Mouse (Mus musculus): Measurements from ENCODE around the gene Cxcl17. TPM values are rescaled to one million over a fixed set of nuclear protein-coding genes. Genes with fewer than 3 reads are reported as not detected.

Gene Cxcl17
- polyA plus RNA-seq, 1 experiment from 2014 or later, result 0.73 TPM

DNA sequence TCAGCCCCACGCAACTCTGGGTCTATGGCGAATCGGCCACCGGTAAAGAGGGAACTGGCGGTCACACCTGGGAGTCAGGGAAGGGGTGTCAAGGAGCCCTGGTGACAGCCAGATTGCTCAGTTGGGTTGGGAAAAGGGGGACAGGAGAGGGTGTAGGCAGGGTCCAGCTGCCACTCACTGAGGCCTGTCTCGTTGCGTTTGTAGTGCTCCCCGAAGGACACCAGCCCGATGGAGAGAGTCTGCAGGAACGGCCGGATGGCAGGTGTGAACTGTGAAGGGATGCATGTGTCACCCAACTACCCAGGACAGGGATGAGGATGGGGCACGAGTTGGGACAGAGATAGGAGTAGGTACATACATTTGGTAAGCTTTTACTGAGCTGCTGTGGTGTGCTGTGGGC lies 27.4 kb downstream of the Cxcl17 start:
- ATAC-seq (ENCODE audit: low FRiP score, low read depth), result no peak
- no peak overlapping the region for H3K4me2 ChIP-seq (replicated peaks)
- no peak overlapping the region for H3K4me3 ChIP-seq
- no peaks in the 10 kb centered on the region for H3K9me3 ChIP-seq
- peaks cover 20% of the 10 kb centered on the region for H3K4me1 ChIP-seq
- H3K36me3 ChIP-seq, result peaks cover 65% of the 10 kb centered on the region
- no peaks in the 10 kb centered on the region for H3K27me3 ChIP-seq
- H3K27ac ChIP-seq, result no peak overlapping the region
- H3K9ac ChIP-seq, result no peak overlapping the region
- WGBS, result 90% methylated on average over 12 of the region's 12 CpGs

DNA sequence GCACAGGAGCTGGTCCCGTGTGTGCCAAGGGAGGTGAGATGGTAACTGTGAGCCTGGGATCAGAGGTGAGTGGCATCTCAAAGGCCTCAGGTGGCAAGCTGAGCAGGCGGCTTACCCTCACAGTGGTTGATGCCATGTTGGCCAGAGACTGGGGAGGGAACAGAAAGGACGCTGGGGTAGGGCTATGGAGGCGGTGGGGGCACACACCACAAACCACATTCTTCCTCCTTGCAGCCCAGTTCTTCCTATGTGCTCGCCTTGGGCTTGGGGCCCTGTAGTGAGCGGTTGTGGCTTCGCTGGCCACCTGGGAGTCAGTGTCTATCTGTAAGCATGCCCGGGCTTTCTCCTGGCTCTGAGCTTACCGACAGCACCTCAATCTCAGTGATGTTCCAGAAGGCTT lies 27.9 kb downstream of the Cxcl17 start:
- H3K9ac ChIP-seq, result no peak overlapping the region
- no peaks in the 10 kb centered on the region for H3K9me3 ChIP-seq
- WGBS, result 82% methylated on average over 9 of the region's 9 CpGs
- H3K36me3 ChIP-seq, result peaks cover 65% of the 10 kb centered on the region
- H3K27ac ChIP-seq, result no peak overlapping the region
- no peak overlapping the region for H3K4me3 ChIP-seq
- H3K4me1 ChIP-seq, result peaks cover 20% of the 10 kb centered on the region
- ATAC-seq (ENCODE audit: low FRiP score, low read depth), result no peak
- no peak overlapping the region for H3K4me2 ChIP-seq (replicated peaks)
- no peaks in the 10 kb centered on the region for H3K27me3 ChIP-seq

DNA sequence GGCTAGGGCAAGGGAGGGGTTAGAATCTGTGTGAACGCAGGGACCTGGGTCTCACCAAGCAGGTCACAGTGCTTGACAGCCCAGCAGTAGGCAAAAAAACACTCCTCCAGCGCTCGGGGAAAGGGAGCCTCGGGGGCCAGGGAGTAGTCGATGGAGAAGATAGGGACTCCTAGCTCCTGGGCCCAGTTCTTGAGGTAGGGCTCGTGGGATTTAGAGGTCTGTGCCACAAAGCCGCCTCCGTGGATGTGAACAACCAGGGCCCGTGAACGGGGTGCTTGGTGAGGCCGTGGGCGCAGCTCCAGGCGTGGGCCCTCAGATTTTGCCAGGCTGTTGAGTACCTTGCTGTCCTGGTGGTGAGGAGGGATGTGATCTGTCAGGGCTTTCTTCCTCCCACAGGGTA lies 28.4 kb downstream of the Cxcl17 start:
- Histone ChIP-seq H3K4me2 (replicated peaks) (no peak overlapping the region), H3K27me3 (no peaks in the 10 kb centered on the region), H3K9me3 (no peaks in the 10 kb centered on the region), H3K4me1 (peaks cover 24% of the 10 kb centered on the region), H3K9ac (no peak overlapping the region), H3K36me3 (peaks cover 65% of the 10 kb centered on the region), H3K27ac (no peak overlapping the region), H3K4me3 (no peak overlapping the region)
- no peak for ATAC-seq (ENCODE audit: low FRiP score, low read depth)
- WGBS, result 89% methylated on average over 13 of the region's 13 CpGs

DNA sequence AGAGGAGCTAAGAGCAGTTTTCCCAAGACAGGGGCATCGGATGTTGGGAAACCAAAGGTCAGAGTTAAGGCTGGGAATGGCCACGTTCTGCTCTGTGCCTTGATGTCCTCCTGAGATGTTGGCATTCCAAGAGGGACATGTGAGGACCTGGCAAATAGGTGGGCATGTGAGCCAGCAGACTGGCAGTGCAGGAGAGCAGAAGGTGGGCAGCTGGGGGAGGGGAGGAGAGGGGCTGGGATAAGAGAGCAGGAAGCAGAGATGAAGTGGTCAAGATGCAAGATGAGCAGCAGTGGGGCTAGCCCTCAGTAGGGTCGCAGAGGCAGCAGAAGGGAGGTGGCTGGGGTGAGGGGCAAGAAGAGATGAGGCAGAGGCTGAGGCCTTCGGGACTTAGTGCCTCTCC lies 28.8 kb downstream of the Cxcl17 start:
- Histone ChIP-seq H3K27me3 (no peaks in the 10 kb centered on the region), H3K4me3 (no peak overlapping the region), H3K4me2 (replicated peaks) (no peak overlapping the region), H3K4me1 (peaks cover 28% of the 10 kb centered on the region), H3K9me3 (no peaks in the 10 kb centered on the region), H3K9ac (no peak overlapping the region), H3K27ac (no peak overlapping the region), H3K36me3 (peaks cover 65% of the 10 kb centered on the region)
- WGBS, result 84% methylated on average over 4 of the region's 4 CpGs
- no peak for ATAC-seq (ENCODE audit: low FRiP score, low read depth)

DNA sequence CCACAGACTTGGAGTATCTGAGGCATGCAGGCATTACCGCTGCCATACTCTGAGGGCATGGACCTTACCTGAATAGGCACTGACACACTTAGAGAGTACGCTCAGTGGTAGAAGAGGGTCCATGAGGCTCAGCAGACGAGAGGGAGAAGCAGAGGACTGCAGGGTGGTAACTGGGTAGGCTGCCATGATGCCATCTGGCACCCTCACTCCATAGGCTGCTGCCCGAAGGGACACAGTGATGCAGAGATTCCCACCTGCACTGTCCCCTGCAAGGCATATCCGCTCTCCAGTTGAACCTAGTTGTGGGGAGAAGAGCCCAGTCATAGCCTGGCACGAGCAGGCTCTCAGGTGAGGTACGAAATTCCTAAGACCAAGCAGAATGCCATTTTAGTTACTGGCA lies 29.3 kb downstream of the Cxcl17 start:
- no peak for ATAC-seq (ENCODE audit: low FRiP score, low read depth)
- Histone ChIP-seq H3K4me2 (replicated peaks) (no peak overlapping the region), H3K27ac (no peak overlapping the region), H3K27me3 (no peaks in the 10 kb centered on the region), H3K4me1 (peaks cover 28% of the 10 kb centered on the region), H3K9me3 (no peaks in the 10 kb centered on the region), H3K9ac (no peak overlapping the region), H3K4me3 (no peak overlapping the region), H3K36me3 (peaks cover 60% of the 10 kb centered on the region)
- WGBS, result 91% methylated on average over 7 of the region's 7 CpGs

DNA sequence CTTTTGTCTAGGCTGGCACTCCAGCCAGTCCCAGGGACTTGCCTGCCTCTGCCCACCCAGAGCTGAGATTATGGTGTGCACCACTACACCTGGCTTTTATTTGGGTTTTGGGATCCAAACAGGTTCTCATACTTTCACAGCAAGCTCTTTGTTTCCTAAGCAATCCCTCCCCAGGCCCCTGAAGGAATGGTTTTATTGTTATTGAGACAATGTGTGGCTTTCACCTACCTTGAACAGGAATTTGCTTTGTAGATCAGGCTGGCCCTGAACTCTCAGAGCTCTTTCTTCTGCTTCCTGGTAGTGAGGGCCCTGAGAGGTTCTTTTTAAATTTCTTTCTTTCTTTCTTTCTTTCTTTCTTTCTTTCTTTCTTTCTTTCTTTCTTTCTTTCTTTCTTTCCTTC lies 30.1 kb downstream of the Cxcl17 start:
- H3K27me3 ChIP-seq, result no peaks in the 10 kb centered on the region
- H3K4me1 ChIP-seq, result peaks cover 28% of the 10 kb centered on the region
- H3K4me2 ChIP-seq (replicated peaks), result no peak overlapping the region
- no peak overlapping the region for H3K4me3 ChIP-seq
- H3K9me3 ChIP-seq, result no peaks in the 10 kb centered on the region
- peaks cover 52% of the 10 kb centered on the region for H3K36me3 ChIP-seq
- no peak overlapping the region for H3K9ac ChIP-seq
- ATAC-seq (ENCODE audit: low FRiP score, low read depth), result no peak
- no peak overlapping the region for H3K27ac ChIP-seq

DNA sequence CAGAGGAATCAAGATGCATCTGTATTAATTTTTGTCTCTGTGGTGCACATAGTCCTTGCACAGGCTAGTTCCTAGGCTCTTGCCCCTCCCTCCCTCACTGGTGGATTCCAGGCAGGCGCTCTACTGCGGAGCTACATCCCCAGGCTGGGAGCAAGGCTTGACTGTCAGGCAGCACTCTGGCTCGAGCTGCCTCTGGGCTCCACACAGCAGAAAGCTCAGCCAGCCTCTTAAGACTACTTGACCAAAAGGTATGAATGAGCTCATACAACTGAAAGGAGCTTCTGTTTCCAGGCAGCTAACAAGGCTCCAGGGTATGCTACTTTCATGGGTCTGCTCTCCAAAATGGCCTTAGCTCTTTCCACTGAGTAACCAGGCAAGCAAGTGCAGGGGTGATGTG lies 31.4 kb downstream of the Cxcl17 start:
- H3K27me3 ChIP-seq, result no peaks in the 10 kb centered on the region
- H3K4me3 ChIP-seq, result no peak overlapping the region
- no peak overlapping the region for H3K4me2 ChIP-seq (replicated peaks)
- 44% methylated on average over 3 of the region's 3 CpGs for WGBS
- H3K27ac ChIP-seq, result no peak overlapping the region
- 0 out of 2 replicates have a peak overlapping the region, but pooled peaks have one; percentile 31 for H3K9ac ChIP-seq
- peaks cover 37% of the 10 kb centered on the region for H3K4me1 ChIP-seq
- no peaks in the 10 kb centered on the region for H3K9me3 ChIP-seq
- peaks cover 40% of the 10 kb centered on the region for H3K36me3 ChIP-seq
- 0 out of 2 replicates have a peak, but pooled peaks have one; percentile 1 for ATAC-seq (ENCODE audit: low FRiP score, low read depth)

DNA sequence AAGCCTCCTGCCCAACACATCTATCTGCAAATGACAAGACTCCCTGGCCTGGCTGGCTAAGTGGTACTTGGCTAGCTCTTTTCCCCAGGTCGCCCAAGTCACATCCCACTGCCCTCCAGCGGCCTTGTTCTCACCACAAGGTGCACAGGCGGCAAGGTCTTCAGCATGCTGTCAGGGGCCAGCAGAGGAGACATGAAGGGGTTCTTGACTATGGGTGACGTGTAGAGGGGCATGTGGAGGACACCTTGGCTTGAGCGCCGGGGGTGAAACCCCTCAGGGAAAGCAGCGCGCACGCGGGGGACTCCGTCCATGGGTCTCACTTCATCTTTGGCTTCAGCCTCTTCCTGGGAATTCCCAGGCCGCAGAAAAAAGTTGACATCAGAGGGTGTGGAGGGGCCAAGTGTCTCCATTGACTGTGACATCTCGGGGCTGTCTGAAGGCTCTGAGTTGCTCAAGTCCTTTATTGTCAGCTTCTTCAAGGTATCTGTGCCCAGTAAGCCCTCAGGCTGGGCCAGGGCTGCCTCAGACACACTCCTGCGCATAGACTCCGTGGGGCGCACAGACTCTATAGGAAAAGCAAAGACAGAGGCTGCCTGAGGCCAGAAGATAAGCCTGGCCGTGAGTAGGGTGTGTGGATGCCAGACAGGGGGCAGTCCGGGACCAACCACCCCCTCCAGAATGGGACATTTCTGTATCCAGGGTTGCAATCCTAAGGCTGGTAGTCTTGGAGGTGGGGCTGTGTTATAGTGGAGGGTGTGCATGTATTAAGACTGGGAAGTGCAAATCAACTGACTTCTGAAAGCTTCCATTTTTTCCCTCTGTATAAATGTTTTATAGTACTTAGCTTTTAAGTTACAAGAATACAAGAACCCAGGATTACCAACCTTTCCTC lies 32.0 kb downstream of the Cxcl17 start:
- no peak overlapping the region; the same call in 1 of the 2 replicates for H3K9ac ChIP-seq
- WGBS, result 68% methylated on average over 18 of the region's 18 CpGs

DNA sequence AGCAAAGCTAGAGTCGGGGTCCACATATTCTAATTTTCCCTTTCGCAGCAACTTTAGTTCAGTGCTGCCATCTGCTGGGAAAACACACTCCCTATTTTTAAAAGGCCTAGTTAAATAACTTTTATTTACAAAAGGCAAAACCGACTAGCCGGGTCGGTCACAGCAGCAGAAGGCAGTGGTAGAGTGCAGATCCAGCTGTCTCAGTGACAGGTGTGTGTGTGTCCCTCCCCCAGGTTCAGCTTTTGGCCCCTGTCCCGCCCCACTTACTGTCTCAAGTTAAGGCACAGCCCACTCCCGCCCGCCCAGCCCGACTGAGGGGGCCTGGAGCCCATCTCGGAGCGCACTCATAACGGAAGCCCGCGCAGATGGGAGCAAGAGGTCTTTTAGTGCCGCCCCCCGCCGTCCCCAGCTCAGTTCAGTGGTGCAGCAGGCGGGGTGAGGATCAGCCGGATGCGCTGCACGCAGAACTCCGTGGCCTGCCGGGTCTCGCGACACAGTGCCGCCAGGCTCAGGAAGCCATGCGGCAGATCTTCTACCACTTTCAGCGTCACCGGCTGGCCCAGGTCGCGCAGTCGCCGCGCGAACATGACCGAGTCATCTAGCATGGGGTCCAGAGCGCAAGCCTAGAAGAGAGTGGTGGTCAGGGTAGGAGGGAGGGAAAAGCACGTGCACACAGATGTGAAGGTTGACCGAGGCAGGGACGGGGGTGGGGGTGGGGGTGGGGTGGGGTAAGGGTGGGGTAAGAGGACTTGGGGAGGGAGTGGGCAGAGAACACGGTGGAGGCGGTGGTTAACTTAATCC lies 32.9 kb downstream of the Cxcl17 start:
- under 1% methylated on average over 41 of the region's 42 CpGs for WGBS
- H3K36me3 ChIP-seq, result peaks cover 25% of the 10 kb centered on the region
- ATAC-seq (ENCODE audit: low FRiP score, low read depth), result peak; percentile 77
- no peaks in the 10 kb centered on the region for H3K9me3 ChIP-seq
- H3K27ac ChIP-seq, result peak overlapping the region; percentile 58; the same call in 1 of the 2 replicates
- H3K4me2 ChIP-seq (replicated peaks), result peak overlapping the region; percentile 80
- H3K27me3 ChIP-seq, result peaks cover 2% of the 10 kb centered on the region; the same call in 1 of the 2 replicates
- H3K9ac ChIP-seq, result peak overlapping the region; percentile 60
- peak overlapping the region; percentile 45 for H3K4me3 ChIP-seq
- peaks cover 32% of the 10 kb centered on the region for H3K4me1 ChIP-seq

More for the DNA sequence above, 32.0 kb downstream of the Cxcl17 start:
- H3K27ac ChIP-seq, result no peak overlapping the region
- peaks cover 2% of the 10 kb centered on the region; the same call in 1 of the 2 replicates for H3K27me3 ChIP-seq
- peaks cover 34% of the 10 kb centered on the region for H3K36me3 ChIP-seq
- ATAC-seq (ENCODE audit: low FRiP score, low read depth), result no peak
- peak overlapping the region; percentile 80 for H3K4me2 ChIP-seq (replicated peaks)
- peaks cover 32% of the 10 kb centered on the region for H3K4me1 ChIP-seq
- H3K4me3 ChIP-seq, result peak overlapping the region; percentile 45; the same call in 1 of the 2 replicates
- H3K9me3 ChIP-seq, result no peaks in the 10 kb centered on the region

DNA sequence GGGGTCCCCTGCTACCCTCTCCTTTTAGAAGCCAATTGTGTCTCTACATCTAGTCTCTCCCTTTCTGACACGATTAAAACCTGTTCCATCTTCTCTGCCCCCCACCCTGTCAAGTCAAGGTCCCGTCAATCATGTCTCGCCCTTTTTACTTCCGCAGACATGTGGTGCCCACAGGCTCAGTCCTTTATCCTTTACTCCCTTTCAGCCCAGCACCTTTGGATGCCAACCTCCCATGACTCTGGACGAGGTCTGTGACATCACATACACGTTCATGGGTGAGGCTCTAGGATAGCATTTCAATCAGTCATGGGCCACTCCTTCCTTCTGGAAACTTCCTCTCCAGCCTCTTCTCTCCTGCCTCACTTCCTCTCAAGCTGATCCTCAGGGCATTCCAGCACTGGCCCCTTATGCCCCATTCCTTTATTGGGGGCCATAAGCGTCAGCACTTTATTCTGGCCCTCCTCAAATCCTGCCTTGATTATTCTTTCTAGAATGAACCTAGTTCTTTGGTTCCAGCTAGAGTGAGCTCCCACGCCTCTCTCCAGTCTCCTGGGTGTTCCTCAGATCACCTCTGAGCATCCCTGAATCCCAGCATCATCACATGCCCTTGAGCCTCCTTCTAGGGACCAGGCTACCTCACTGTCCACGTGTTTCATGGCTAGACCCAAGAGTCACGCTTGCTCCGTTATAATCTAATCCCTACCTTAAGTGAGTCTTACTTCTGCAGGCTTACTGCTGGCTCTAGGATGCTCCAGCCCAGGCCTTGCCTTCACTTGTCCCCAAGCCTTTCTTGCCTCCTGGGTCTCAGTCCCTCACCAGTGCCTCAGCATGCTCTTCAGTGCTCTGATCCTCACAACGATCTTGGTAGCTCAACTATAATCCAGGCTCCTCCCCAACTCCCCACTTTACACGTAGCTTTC lies 34.2 kb downstream of the Cxcl17 start:
- Histone ChIP-seq H3K4me2 (replicated peaks) (no peak overlapping the region), H3K27ac (no peak overlapping the region), H3K36me3 (peaks cover 12% of the 10 kb centered on the region), H3K4me1 (peaks cover 37% of the 10 kb centered on the region), H3K9ac (no peak overlapping the region), H3K27me3 (peaks cover 2% of the 10 kb centered on the region; the same call in 1 of the 2 replicates), H3K4me3 (no peak overlapping the region), H3K9me3 (no peaks in the 10 kb centered on the region)
- 81% methylated on average over 13 of the region's 13 CpGs for WGBS
- ATAC-seq (ENCODE audit: low FRiP score, low read depth), result no peak

DNA sequence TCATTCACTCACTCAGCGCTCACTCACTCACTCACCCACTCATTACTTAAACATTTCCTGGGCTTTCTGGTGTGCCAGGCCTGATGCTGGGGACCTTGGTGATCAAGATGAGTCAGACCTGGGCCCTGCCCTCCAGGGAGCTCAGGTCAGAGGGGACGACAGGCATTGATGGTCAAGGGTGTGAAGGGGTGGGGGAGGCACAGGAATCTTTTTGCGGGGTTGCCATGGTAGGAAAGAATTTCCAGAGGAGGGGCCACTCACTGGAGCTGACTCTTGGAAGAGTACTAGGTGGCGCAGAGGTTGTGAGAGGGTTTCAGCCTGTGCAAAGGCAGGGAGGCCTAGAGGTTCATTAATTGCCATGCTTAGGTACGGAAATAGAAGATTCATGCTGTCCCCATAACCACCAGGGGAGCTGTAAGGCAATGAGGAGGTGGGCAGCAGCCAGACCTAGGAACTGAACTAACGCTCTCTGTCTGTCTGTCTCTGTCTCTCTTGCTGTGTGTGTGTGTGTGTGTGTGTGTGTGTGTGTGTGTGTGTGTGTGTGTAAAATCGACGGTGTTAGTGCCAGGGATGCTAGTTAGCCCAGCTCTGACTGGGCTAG lies 35.5 kb downstream of the Cxcl17 start:
- Histone ChIP-seq H3K4me2 (replicated peaks) (peak overlapping the region; percentile 60), H3K4me1 (peaks cover 37% of the 10 kb centered on the region), H3K9ac (0 out of 2 replicates have a peak overlapping the region, but pooled peaks have one; percentile 0), H3K4me3 (peak overlapping the region; percentile 34), H3K9me3 (no peaks in the 10 kb centered on the region), H3K36me3 (peaks cover 1% of the 10 kb centered on the region; the same call in 1 of the 2 replicates), H3K27me3 (peaks cover 2% of the 10 kb centered on the region; the same call in 1 of the 2 replicates), H3K27ac (no peak overlapping the region)
- 38% methylated on average over 8 of the region's 8 CpGs for WGBS
- ATAC-seq (ENCODE audit: low FRiP score, low read depth), result no peak

All from limb, embryonic 13.5 days (tissue).